Mouse (Mus musculus): ENCODE results near the gene Esd.

Esd gene

DNA sequence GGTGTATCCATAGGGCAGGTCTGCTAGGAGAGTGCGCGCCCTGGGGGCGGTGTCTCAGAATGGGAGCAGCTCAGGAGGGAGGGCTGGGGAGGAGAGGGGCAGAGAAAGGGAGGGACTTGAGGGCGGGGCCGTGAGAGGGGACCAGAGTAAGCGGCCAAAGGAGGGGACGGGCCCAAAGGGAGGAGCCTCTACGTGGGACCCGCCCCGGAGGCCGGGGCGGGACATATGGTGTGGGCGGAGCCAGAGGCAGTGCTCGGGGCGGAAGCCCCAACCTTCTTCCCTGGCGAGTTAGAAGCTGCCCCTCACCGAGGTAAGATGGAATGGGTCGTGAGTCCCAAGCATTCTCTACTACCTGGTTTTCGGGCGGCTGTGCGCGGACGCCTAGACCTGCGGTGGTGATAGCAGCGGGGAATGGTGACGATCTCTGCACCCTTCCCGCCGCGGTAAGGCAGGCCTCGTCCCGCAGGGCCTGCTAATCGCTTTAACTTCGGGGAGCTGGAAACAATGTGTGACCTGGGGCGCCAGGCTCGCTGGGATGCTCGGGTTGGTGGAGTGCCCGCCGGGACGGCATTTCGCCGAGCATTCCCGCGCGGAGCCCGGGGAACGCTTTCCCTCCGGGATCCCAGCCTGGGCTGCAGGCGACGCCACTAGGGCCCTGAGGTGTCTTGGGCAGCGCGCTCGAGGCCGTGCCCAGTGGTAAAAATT, at the start of gene Esd:
TSS of gene Esd (plus strand) at position 219 of the 705 bp plus-strand sequence.
- DNase-seq (ENCODE audit: extremely low read depth, low read depth, low spot score): peak; percentile 11

DNA sequence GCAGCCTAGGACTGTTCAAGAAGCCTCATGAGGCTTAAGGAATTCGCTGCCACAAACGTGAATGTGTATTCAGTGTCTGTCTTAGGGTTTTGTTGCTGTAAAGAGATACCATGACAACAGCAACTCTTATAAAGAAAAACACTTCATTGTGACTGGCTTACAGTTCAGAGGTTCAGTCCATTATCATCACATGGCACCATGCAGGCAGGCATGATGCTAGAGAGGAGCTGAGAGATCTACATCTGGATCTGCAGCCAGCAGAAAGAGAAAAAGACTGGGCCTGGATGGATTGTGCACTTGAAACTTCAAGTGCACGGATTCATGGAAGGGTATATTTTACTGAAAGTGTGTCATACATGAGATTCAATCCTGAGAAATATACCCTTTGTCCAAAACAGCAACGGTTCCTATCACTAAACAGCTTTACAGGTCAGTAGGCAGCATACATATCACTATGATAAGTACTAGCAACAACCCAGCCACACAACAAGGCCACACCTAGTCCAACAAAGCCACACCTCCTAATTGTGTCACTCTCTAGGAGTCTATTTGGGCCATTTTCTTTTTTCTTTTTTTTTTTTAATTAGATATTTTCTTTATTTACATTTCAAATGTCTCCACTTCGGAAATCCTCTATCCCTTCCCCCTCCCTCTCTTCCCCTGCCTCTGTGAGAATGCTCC, 47.7 kb upstream of the Esd start:
- DNase-seq (ENCODE audit: extremely low read depth, low read depth, low spot score): no peak

DNA sequence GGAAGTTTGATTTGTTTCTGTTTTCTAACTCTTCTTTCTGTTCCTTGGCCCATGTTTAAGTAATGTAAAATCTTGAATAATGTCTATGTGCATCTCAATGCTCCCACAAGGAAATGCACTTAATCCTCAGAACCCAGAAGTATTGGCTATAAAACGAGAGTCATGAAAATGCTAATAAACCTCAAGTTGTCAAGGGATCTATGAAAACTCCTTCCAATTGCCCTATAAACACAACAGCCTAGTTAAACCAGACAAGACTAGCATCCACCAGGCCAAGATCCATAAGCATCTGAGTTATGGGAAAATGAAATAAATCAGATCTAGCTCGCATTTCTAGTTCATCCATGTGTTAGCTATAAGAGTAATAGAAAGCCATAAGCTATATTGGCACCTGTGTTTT, 40.1 kb upstream of the Esd start:
- no peak for DNase-seq (ENCODE audit: extremely low read depth, low read depth, low spot score)

DNA sequence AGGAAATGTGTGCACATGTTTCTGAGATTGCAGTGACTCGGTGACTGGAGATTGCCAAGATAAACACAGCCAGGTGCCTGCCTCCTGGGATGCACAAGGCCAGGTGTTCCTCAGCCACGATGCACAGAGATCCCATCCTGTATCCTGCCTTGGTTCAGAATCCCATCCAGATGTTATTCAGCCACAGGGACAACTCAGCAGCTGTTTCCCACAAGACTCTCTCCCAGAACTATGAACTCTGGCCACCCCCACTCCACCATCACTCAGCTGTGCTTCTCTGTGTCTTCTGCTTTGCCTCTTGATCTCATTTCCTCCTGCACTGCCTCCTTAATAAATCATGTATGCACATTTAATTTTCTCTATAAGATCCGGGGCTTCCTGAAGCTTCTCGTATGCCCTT, 35.3 kb upstream of the Esd start:
- DNase-seq (ENCODE audit: extremely low read depth, low read depth, low spot score): no peak

DNA sequence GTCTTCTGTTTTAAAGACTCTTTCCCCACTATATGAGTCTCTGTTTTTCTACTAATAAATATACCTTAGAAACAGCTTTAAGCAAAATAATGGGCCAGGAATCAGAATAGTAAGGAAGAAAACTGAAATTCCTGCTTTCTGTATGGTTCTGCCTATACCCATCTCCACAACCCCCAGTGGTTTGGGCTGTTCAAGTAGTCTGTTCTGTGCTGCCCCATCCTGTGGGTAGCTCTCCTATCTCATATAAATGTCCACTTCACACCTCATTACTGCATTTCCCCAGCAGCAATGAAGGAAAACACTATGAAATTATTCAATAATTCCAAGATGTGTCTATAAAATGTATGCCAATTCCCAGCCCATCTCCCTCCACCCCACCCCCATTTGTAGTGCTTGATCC, 34.7 kb upstream of the Esd start:
- DNase-seq (ENCODE audit: extremely low read depth, low read depth, low spot score): no peak

DNA sequence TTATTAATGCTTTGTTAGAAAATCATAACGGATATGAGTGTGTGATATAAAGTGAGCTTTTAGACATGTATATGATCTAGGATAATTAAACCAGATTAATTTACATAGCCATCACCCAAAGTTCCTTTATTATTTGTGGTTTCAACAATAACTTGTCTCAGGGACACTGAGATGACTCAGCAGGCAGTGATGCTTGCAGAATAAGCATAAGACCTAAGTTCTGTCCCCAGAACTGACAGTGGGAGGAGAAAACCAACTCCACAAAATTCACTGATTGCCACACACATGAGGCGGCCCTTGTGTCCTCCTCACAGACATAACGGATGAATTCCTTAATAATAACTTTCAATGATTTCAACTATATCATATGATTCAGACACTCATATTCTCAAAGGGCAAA, 32.9 kb upstream of the Esd start:
- DNase-seq (ENCODE audit: extremely low read depth, low read depth, low spot score): no peak

DNA sequence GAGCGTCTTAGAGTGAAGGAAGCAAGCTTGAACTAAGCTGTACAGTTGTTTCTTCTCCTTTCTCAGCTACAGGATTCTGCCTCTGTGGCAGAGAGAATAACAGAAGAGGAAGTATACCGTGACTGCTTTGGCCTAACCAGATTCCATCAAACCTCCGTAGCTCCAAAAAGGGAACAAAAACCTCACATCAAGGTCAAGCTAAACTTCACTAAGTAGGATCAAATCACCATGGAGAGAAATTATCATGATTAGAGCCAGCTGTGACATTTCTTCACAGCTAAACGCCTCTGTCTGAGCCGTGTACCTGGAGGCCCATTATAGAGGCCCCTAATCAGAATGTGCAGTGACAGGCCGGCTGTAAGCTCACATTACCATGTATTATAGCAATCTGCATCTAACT, 28.2 kb upstream of the Esd start:
- DNase-seq (ENCODE audit: extremely low read depth, low read depth, low spot score): no peak

DNA sequence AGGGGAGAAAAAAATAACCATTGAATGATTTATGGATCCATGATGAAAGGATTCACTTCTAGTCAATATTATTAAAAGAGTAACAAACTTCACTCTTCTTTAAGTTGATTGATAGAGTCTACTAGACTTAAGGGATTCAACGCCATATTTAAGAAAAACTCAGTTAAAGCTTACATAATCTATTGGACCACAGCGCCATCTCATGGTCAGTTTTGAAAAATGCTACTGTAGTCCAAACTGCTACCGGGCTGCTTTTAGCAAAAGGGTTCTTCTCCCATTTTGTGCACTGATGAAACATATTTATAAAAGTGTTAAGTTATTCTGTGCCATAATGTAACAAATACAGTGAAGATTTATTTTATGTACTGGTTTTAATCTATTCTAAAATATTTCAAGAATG, 23.0 kb upstream of the Esd start:
- no peak for DNase-seq (ENCODE audit: extremely low read depth, low read depth, low spot score)

DNA sequence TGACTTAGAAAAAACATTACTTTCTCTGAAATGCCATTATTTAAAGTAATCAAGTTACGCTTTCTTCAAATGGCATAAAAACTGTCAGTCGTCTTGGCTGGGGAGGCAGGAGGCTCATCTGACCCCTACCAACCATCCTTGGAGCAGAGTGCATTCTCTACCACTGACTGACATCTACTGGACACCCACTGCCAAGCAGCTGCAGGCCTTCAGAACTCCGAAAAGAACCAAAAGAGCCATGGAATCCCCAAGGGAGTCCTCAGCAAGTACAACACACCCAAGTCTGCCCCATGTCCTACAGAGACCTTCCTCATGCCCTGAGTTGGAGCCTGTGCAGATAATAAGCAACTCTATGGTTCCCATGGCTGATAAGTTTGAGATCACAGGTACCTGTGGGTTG, 8.6 kb upstream of the Esd start:
- no peak for DNase-seq (ENCODE audit: extremely low read depth, low read depth, low spot score)

DNA sequence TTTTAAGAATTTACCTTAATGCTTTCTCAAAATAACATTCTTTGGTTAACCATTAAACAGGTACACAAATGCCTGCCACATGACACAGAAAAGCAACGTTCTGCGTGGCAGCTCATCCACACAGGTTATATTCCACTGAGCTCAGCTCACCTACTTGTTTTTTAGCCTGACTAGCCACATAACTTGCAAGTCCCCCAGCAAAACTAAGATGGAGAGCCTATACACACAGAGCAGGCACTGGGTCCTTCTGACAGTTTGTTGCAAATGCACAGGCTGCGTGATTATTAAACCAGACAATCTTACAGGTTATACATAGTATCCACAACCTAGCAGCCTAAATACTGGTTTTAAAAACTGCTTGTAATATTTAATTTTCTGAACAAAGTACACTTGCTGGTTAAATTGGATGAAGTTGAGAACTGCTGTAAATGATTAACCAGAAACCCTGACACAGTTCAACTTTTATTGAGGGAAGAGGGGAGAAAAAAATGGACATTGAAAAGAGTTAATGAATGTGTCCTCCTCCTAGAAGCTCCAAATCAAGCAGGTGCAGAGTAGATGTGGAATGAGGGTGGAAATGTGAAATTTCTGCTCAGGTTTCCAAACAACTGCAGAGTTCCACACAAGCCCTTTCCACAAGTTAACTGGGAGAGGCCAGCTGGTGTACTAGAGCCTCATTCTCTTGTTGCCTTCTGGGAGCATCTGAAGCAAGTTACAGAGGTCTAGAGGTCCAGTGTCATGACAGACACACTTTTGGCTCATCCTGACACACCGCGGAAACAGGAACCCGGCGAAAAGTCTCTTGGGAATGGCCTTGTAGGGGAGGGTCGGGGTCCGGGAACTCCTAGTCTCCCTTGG, 647 bp upstream of the Esd start:
- DNase-seq (ENCODE audit: extremely low read depth, low read depth, low spot score): no peak

DNA sequence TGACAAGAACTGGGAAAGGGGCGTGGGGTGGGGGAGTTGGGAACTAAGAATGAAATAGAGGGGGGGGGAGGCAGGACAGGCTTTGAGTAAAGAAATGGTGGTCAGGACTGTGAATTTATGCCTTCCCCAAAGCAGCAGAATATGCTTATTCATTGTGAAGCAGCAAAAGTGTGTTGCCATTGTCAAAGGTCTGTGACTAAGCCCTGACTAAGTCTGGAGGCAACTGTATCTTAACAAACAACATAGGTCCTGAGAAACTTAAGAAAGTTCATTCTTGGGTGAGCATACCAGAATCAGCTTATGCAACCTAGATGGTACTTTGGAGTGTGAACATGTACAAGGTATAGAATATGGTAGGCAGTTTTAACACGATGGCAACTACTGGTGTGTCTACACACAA, 1.3 kb downstream of the Esd start:
- DNase-seq (ENCODE audit: extremely low read depth, low read depth, low spot score): no peak

DNA sequence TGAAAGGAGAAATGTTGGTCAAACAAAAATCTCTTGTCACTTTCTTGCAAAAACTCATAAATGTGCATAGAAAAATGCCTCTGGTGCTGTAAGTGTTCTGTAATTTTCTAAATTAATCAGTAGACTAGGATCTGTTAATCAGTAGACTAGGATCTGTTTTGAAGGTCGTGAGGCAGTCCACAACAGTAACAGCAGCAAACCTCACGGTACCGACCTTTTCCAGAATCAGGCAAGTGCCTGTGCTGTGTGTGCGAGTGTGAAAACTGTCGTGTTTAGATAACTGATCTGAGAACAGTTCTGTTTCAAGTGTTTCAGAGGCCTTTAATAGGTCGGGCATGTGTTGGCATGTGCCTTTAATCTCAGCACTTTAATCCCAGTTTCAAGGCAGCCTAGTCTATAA, 3.4 kb downstream of the Esd start:
- DNase-seq (ENCODE audit: extremely low read depth, low read depth, low spot score): no peak

DNA sequence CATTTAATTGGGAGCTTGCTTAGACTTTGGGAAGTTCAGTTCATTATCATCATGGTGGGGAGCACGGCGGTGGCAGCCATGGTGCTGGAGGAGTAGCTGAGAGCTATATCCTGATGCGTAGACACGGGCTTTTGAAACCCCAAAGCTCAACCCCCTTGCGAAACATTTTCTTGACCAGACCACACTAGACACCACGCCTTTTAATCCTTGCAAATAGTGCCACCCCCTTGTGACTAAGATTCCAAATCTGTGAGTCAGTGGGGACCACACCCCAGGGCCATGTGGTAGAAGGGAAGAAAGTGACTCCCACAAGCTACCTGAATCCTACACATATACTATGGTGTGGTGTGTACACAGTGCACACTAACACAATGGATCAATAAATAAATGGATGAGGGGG, 4.8 kb downstream of the Esd start:
- DNase-seq (ENCODE audit: extremely low read depth, low read depth, low spot score): no peak

DNA sequence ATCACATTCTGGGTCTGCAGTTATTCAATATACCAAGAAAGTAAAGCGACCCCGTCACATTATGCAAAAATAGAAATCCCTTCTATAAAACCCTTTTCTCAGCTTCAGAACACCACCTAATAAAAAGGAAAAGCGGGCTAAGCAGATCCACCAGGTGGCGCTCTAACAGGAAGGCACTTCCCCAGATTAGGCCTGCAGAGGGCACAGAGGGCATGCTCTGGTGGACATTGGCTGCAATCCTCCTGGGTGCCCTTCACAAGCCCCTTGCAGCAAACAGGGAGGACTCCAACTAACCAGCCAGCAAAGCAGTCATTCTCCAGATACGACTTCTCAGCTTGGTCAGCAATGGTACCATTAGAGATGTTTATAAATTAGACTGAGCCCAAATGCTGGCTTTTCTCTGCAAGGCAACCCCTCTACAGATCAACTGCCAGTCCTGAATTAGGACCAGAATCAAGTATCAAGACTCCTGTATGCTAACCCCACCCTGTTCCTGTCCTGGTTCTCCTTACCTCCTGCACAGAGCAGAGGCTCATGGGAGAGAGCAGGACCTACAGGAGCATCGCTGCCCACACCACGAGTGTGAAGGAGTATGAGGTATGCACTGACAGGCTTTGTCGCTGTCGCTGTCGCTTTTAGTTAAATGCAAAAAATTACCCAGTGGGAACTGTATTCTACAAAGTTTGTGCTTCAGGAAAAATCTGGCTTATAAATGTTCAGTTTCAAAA, 32.3 kb downstream of the Esd start:
- no peak for DNase-seq (ENCODE audit: extremely low read depth, low read depth, low spot score)

DNA sequence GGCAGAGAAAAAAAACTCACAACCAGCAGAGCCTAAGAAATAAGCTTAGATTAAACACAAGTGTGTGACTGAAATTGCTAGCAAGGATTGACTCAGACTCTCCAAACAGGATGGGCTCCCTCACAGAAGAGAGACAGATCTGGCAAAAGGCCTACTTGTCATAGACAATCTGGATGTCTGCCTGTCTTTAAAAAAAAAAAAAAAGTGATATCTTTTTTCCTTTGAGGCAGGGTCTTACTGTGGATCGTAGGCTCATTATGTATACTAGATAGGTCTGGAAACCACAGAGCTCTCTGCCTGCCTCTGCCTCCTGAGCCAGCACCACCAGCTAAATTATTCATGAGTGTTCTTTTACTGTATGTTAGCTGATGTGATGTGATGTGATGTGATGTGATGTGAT, 35.8 kb downstream of the Esd start:
- DNase-seq (ENCODE audit: extremely low read depth, low read depth, low spot score): no peak

DNA sequence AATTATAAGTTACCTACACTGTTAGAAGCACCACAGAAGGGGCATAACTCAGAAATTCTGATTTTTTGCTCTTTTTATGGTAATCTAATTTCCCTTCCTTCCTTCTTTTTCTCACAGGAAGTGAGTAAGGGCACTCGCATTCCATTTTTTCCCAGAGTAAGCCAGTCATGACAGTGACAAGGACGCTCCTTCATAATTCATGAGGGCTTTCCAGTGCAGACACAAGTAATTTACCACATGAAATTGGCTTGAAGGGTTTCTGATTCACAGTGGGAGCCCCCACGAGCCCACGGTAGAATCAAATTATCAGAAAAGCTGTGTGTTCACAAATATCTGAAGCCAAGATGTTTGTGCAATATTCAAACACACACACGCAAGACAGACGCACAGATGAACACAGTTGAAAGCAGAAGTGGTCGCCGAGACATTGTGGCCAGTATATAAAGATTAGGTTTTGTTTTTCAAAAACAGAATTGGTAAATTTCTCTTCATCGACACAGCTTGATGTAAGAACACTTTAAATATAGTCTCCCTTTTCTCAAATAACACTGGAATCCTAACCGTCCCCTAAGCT, 42.0 kb downstream of the Esd start:
- DNase-seq (ENCODE audit: extremely low read depth, low read depth, low spot score): no peak

DNA sequence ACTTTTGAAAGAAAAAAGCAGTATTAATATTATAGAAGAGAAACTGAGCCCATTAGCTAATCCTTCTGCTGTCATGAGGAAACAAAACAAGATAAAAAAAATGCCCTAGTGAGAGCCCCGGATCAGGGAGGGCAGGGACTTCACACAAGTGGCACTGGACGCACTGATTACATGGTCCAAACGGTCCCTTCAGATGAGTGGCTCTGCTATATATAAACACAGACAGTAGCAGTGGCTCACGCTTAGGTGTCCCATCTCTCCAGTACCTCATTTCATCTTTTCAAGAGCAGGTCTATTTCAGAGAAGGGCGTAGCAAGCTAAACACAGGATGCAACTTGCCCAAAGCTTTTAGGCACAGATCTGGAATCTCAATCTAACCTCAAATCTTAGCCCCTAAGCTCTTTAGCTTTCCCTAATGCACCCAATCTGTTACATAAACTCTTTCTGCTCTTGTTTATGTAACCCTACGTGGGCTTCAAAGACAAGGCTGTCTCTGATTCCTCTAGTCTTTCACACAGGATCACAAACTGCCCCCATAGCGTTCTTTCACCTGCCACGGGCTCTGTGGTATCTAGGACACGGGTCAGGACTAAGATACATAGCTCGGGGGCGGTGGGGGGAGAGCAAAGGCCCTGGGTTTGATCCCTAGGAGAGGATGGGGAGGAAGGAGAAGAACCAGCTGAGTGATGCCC, 52.3 kb downstream of the Esd start:
- no peak for DNase-seq (ENCODE audit: extremely low read depth, low read depth, low spot score)

DNA sequence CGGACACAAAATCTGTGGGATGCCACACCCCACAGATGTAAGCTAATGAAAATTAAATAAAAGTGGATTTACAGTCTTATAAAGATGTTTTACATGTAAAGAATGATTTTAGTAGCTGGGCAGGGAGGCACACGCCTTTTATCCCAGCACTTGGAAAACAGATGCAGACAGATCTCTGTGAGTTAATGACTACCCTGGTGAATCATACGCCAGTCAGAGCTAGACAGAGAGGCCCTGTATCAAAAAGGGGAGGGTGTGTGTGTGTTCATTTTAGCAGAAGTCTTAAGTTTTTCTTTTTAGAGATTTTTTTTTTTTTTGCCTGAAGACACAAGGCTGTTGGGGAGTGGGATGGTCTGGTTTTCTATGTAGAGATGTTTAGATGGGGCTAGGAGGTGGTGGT, 55.6 kb downstream of the Esd start:
- no peak for DNase-seq (ENCODE audit: extremely low read depth, low read depth, low spot score)

DNA sequence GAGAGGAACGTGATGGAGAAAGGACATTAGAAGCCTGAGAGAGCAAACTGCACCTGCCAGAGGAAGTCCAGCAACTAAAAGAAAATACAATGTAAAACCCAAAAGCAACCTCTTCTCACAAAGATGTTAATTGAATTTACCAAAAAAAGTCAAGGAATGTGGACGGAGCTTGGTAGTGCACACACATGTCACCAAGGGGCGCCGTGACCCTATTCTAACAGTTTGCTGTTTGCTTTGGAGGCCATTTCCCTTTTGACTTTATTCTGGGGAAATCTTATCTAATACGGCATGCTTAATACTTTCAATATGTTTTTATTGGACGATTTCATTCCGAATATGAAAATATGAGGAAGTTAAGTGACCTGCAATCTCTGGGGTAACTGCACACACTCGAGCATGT, 56.7 kb downstream of the Esd start:
- no peak for DNase-seq (ENCODE audit: extremely low read depth, low read depth, low spot score)

DNA sequence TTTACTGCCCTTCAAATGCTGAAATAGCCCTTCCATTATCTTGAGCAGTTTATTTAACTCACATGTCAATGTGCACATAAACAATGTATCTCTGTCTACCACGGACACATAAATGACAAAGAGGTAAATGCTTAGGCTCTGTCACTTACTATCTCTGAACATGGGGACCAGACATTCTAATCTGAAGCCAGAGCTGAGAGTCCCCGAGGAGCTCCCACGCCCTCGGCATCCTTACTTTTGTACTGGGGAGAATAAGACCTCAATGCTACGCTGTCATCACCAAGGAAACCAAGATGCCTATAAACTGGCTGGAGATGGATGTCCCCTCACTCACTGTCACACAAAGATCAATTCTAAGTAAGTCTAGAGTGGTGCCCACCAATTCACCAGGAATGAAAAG, 58.4 kb downstream of the Esd start:
- no peak for DNase-seq (ENCODE audit: extremely low read depth, low read depth, low spot score)

Data from fat pad, adult 2 months (tissue).